Mouse (Mus musculus) lung, postnatal 0 days (tissue): Measurements from ENCODE around the gene Hectd3.

Source experiments
- CTCF ChIP-seq: IDR thresholded peaks from 2 replicates; pipeline ENCODE4 v1.5.1; 2016; ENCODE audit warnings: antibody characterized with exemption, mild to moderate bottlenecking
- EP300 ChIP-seq: IDR thresholded peaks from 2 replicates; pipeline ENCODE4 v1.6.1; 2016; ENCODE audit warnings: antibody characterized with exemption, mild to moderate bottlenecking, control low read depth

DNA sequence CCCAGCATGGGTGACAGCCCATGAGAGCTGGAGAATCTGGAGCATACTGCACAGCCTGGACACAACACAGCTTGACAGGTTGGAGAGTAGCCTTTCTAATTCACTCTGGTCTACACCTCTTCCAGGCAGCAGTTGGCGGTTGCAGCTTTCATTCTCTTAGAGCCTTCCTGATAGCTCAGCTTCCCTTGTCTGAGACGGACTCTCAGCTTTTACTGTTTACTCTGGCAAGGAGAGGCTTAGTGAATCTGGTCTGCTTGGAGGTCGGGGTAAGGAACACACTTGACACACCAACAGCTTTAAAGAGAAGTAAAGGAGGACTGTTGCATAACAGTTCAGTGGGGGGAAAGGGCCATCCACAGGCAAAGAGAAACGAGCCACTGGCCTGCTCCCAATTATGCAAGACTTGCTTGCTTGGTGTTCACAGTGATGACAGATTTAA lies 46.2 kb downstream of the Hectd3 start:
- peak; percentile 81 for TF ChIP-seq EP300
- no peak for TF ChIP-seq CTCF
